Mouse (Mus musculus): ENCODE results near the gene Pam. TPM values are rescaled to one million over a fixed set of nuclear protein-coding genes. Genes with fewer than 3 reads are reported as not detected.

Pam gene
- polyA plus RNA-seq, 1 experiment from 2014 or later = 18.0 TPM

DNA sequence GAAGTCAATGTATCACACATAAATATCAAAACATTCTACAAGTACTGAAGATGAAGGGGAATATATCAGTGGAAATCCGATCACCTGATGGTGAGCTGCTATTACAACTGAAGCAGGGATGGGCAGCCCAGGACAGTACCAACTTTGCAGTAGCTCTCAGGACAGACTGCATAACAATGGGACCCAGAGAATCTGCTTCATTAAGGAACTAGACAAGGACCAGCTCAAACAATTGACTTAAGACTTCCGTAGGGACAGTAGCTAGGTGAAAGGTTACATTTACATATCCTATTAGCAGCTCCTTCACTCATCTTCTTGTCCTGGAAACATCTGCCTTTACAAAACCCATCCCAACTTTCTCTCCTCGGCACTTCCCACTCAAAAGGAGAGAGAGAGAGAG is 9.0 kb downstream of the Pam start:
- Histone ChIP-seq H3K4me3 (ENCODE audit: low read depth, low read length) (no peak overlapping the region), H3K27me3 (ENCODE audit: control insufficient read depth, insufficient read depth, low read length) (no peaks in the 10 kb centered on the region), H3K9me3 (ENCODE audit: control insufficient read depth, low read length) (no peaks in the 10 kb centered on the region), H3K27ac (replicated peaks; ENCODE audit: low read depth, low read length) (no peak overlapping the region), H3K9ac (ENCODE audit: low read length) (no peak overlapping the region), H3K4me2 (ENCODE audit: low read depth, severe bottlenecking) (no peak overlapping the region), H3K4me1 (ENCODE audit: control insufficient read depth, insufficient read depth, low read length) (0 out of 2 replicates have a peak, but pooled peaks cover 2% of the 10 kb centered on the region), H3K36me3 (ENCODE audit: control insufficient read depth, insufficient read depth, low read length) (no peaks in the 10 kb centered on the region)
- ATAC-seq (ENCODE audit: insufficient number of reproducible peaks, low FRiP score, low TSS enrichment, low read depth) (no peak), DNase-seq (ENCODE audit: low spot score) (no peak)
- 54% methylated on average over 3 of the region's 3 CpGs for WGBS

DNA sequence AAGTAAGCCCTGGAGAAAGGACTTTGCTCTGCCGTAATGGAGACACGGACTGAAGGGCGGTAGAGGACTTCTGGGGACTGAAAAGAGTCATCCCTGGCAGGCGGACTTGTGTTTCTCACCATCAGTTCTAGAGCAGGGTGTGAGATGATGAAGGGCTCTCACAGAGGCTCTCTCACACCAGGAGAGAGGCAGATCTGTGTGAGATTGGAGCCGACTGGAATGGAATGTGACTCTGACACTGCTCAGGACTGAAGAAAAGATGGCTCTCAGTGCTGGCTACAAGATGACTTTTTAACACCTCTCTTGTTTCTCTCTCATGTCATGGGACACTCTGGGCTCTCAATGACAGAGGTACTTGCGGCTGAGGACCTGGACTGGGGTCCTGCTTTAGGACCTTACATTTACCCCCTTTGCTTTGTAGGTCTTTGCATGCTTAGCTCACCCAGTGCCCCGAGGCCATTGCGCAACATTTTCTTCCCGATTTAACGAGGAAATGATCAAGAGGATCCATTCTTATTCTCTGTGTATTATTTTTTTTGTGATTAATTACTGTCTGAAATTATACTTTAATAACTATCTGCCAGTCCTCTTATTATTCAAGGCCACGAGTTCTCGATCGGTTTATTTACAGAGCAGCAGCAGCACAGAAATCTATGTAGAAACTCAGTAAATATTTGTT is 10.7 kb downstream of the Pam start:
- no peak for DNase-seq (ENCODE audit: low spot score)
- no peak for ATAC-seq (ENCODE audit: insufficient number of reproducible peaks, low FRiP score, low TSS enrichment, low read depth)
- no peak overlapping the region for H3K4me2 ChIP-seq (ENCODE audit: low read depth, severe bottlenecking)
- no peaks in the 10 kb centered on the region for H3K36me3 ChIP-seq (ENCODE audit: control insufficient read depth, insufficient read depth, low read length)
- H3K9me3 ChIP-seq (ENCODE audit: control insufficient read depth, low read length) = no peaks in the 10 kb centered on the region
- H3K27ac ChIP-seq (replicated peaks; ENCODE audit: low read depth, low read length) = no peak overlapping the region
- 0 out of 2 replicates have a peak, but pooled peaks cover 2% of the 10 kb centered on the region for H3K4me1 ChIP-seq (ENCODE audit: control insufficient read depth, insufficient read depth, low read length)
- no peak overlapping the region for H3K9ac ChIP-seq (ENCODE audit: low read length)
- no peak overlapping the region for H3K4me3 ChIP-seq (ENCODE audit: low read depth, low read length)
- H3K27me3 ChIP-seq (ENCODE audit: control insufficient read depth, insufficient read depth, low read length) = no peaks in the 10 kb centered on the region
- 61% methylated on average over 13 of the region's 13 CpGs for WGBS

DNA sequence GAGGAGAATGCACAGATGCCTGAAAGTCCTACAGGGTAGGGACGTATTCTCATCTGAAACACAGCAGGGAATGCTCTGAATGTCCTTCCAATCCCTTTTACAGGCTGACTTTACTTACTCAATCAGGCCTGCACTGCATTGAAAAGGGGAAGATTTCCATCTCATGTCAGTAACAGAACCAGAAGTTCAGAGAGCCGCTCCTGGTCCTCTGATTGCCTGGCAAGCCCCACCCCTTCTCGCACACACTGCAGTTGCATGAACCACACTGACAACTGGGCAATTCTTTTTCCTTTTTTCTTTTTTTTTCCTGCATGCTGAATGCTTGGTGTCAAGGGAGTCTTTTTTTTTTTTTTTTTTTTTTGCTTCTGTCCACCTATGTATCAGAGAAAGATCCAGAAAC is 11.9 kb downstream of the Pam start:
- 0 out of 2 replicates have a peak, but pooled peaks cover 2% of the 10 kb centered on the region for H3K4me1 ChIP-seq (ENCODE audit: control insufficient read depth, insufficient read depth, low read length)
- DNase-seq (ENCODE audit: low spot score) (no peak), ATAC-seq (ENCODE audit: insufficient number of reproducible peaks, low FRiP score, low TSS enrichment, low read depth) (no peak)
- 56% methylated on average over 3 of the region's 3 CpGs for WGBS
- no peaks in the 10 kb centered on the region for H3K27me3 ChIP-seq (ENCODE audit: control insufficient read depth, insufficient read depth, low read length)
- no peak overlapping the region for H3K9ac ChIP-seq (ENCODE audit: low read length)
- H3K4me2 ChIP-seq (ENCODE audit: low read depth, severe bottlenecking) = no peak overlapping the region
- H3K4me3 ChIP-seq (ENCODE audit: low read depth, low read length) = no peak overlapping the region
- H3K27ac ChIP-seq (replicated peaks; ENCODE audit: low read depth, low read length) = no peak overlapping the region
- H3K9me3 ChIP-seq (ENCODE audit: control insufficient read depth, low read length) = no peaks in the 10 kb centered on the region
- no peaks in the 10 kb centered on the region for H3K36me3 ChIP-seq (ENCODE audit: control insufficient read depth, insufficient read depth, low read length)

DNA sequence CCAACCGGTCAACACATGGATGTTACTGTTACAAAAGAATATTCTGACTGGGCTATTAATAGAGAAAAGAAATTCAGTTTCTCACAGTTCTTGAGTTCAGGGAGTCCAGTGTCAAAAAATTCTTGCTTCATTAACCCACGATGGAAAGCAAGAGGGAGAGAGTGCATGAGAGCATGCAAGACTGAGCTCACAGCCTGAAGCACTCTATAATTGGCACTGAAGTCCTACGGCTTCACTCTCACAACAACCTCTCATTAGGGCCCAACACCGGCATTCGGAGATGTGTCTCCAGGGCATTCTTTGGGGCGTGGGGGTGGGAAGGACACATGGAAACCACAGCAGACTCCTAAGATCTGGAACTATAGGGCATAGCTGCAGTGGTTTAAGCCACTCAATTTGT is 12.5 kb downstream of the Pam start:
- WGBS = 59% methylated on average over 6 of the region's 6 CpGs
- H3K4me1 ChIP-seq (ENCODE audit: control insufficient read depth, insufficient read depth, low read length) = 0 out of 2 replicates have a peak, but pooled peaks cover 2% of the 10 kb centered on the region
- H3K27me3 ChIP-seq (ENCODE audit: control insufficient read depth, insufficient read depth, low read length) = no peaks in the 10 kb centered on the region
- H3K36me3 ChIP-seq (ENCODE audit: control insufficient read depth, insufficient read depth, low read length) = no peaks in the 10 kb centered on the region
- ATAC-seq (ENCODE audit: insufficient number of reproducible peaks, low FRiP score, low TSS enrichment, low read depth) (no peak), DNase-seq (ENCODE audit: low spot score) (no peak)
- H3K9me3 ChIP-seq (ENCODE audit: control insufficient read depth, low read length) = no peaks in the 10 kb centered on the region
- no peak overlapping the region for H3K27ac ChIP-seq (replicated peaks; ENCODE audit: low read depth, low read length)
- no peak overlapping the region for H3K4me3 ChIP-seq (ENCODE audit: low read depth, low read length)
- no peak overlapping the region for H3K4me2 ChIP-seq (ENCODE audit: low read depth, severe bottlenecking)
- H3K9ac ChIP-seq (ENCODE audit: low read length) = no peak overlapping the region

DNA sequence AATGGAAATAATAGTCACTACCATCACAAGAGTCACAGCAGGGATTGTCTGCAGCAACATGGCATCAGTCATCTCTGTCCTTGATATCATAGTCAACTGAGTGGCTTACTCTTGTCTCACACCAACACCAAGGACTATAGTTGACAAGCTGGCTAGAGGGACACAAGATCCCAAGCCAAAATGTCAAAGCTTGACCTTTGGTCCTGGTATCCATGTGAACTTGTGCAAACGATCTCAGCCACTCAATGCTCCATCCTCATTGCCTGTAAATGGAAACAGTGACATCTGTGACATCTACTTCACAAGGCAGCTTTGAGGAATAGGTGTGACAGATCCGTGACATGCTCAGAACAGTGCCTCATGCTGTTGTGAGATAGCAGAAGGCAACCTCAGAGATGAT is 15.0 kb downstream of the Pam start:
- H3K4me3 ChIP-seq (ENCODE audit: low read depth, low read length) = no peak overlapping the region
- H3K9me3 ChIP-seq (ENCODE audit: control insufficient read depth, low read length) = no peaks in the 10 kb centered on the region
- H3K9ac ChIP-seq (ENCODE audit: low read length) = no peak overlapping the region
- H3K27ac ChIP-seq (replicated peaks; ENCODE audit: low read depth, low read length) = no peak overlapping the region
- 66% methylated on average over 2 of the region's 2 CpGs for WGBS
- H3K27me3 ChIP-seq (ENCODE audit: control insufficient read depth, insufficient read depth, low read length) = no peaks in the 10 kb centered on the region
- ATAC-seq (ENCODE audit: insufficient number of reproducible peaks, low FRiP score, low TSS enrichment, low read depth) (no peak), DNase-seq (ENCODE audit: low spot score) (no peak)
- no peaks in the 10 kb centered on the region for H3K36me3 ChIP-seq (ENCODE audit: control insufficient read depth, insufficient read depth, low read length)
- H3K4me2 ChIP-seq (ENCODE audit: low read depth, severe bottlenecking) = no peak overlapping the region
- no peaks in the 10 kb centered on the region for H3K4me1 ChIP-seq (ENCODE audit: control insufficient read depth, insufficient read depth, low read length)

DNA sequence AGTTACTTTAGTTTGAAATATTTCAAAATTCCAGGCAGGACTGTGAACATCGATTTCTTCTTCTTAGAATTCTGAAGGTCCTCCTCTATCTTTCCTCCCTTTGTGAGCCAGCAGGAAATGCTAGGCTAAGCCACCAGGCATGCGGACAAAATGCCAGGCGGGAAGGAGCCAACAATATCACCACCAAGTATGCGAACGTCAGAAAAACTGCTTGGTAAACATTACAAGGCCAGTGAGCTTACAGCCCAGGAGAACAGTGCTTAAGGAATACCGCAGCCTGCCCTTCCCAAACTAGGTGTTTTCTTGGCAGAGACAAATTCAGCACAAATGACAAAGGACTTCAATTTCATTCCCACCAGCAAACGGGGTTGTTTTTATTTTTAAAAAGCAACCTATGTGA is 15.8 kb downstream of the Pam start:
- Histone ChIP-seq H3K9ac (ENCODE audit: low read length) (no peak overlapping the region), H3K4me1 (ENCODE audit: control insufficient read depth, insufficient read depth, low read length) (no peaks in the 10 kb centered on the region), H3K4me2 (ENCODE audit: low read depth, severe bottlenecking) (no peak overlapping the region), H3K4me3 (ENCODE audit: low read depth, low read length) (no peak overlapping the region), H3K27me3 (ENCODE audit: control insufficient read depth, insufficient read depth, low read length) (no peaks in the 10 kb centered on the region), H3K27ac (replicated peaks; ENCODE audit: low read depth, low read length) (no peak overlapping the region), H3K9me3 (ENCODE audit: control insufficient read depth, low read length) (no peaks in the 10 kb centered on the region), H3K36me3 (ENCODE audit: control insufficient read depth, insufficient read depth, low read length) (no peaks in the 10 kb centered on the region)
- no peak for ATAC-seq (ENCODE audit: insufficient number of reproducible peaks, low FRiP score, low TSS enrichment, low read depth)
- 80% methylated on average over 7 of the region's 7 CpGs for WGBS
- no peak for DNase-seq (ENCODE audit: low spot score)

DNA sequence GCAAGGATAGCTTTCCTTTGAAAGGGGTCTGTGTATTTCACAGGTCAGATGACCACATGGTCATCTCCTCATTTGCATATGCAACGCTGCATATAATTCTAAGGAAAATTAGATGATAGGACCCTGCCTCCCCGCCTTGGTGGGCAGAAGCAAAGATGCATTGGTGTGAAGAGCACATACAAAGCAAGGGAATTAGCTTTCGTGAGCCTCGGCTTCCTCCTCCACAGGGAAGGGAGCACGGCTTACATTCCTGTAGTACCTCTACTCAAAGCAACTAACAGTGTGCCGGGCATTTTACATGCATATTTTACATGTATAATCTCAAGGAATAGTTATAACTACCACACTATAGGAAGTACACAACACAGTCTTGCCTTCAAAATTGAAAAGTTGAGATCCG is 16.7 kb downstream of the Pam start:
- H3K4me3 ChIP-seq (ENCODE audit: low read depth, low read length) = no peak overlapping the region
- ATAC-seq (ENCODE audit: insufficient number of reproducible peaks, low FRiP score, low TSS enrichment, low read depth) = no peak
- 88% methylated on average over 7 of the region's 7 CpGs for WGBS
- no peaks in the 10 kb centered on the region for H3K27me3 ChIP-seq (ENCODE audit: control insufficient read depth, insufficient read depth, low read length)
- H3K36me3 ChIP-seq (ENCODE audit: control insufficient read depth, insufficient read depth, low read length) = no peaks in the 10 kb centered on the region
- DNase-seq (ENCODE audit: low spot score) = no peak
- no peak overlapping the region for H3K4me2 ChIP-seq (ENCODE audit: low read depth, severe bottlenecking)
- H3K9me3 ChIP-seq (ENCODE audit: control insufficient read depth, low read length) = no peaks in the 10 kb centered on the region
- H3K4me1 ChIP-seq (ENCODE audit: control insufficient read depth, insufficient read depth, low read length) = no peaks in the 10 kb centered on the region
- H3K9ac ChIP-seq (ENCODE audit: low read length) = no peak overlapping the region
- H3K27ac ChIP-seq (replicated peaks; ENCODE audit: low read depth, low read length) = no peak overlapping the region

DNA sequence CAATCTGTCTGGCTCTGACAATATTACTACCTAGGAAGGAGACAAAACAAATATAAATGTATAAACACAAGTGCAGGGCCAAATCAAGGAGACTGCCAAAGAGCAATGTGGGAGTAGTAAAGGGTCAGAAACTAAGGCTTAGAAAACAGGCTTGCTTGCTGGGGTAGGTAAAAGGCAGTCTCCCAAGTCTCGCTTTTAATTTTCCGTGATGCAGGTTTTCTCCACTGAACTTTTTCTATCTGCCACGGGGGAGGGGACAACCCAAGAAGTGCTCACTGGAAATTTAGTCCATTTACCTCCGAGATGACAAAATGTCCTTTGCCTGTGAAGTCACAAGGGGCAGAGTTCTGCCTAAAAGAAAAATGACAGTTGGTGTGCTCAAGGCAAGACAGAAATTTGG is 21.6 kb downstream of the Pam start:
- H3K27ac ChIP-seq (replicated peaks; ENCODE audit: low read depth, low read length) = no peak overlapping the region
- no peak overlapping the region for H3K4me3 ChIP-seq (ENCODE audit: low read depth, low read length)
- no peaks in the 10 kb centered on the region for H3K36me3 ChIP-seq (ENCODE audit: control insufficient read depth, insufficient read depth, low read length)
- H3K9me3 ChIP-seq (ENCODE audit: control insufficient read depth, low read length) = no peaks in the 10 kb centered on the region
- 74% methylated on average over 4 of the region's 4 CpGs for WGBS
- H3K27me3 ChIP-seq (ENCODE audit: control insufficient read depth, insufficient read depth, low read length) = no peaks in the 10 kb centered on the region
- H3K9ac ChIP-seq (ENCODE audit: low read length) = no peak overlapping the region
- no peaks in the 10 kb centered on the region for H3K4me1 ChIP-seq (ENCODE audit: control insufficient read depth, insufficient read depth, low read length)
- H3K4me2 ChIP-seq (ENCODE audit: low read depth, severe bottlenecking) = no peak overlapping the region
- ATAC-seq (ENCODE audit: insufficient number of reproducible peaks, low FRiP score, low TSS enrichment, low read depth) (no peak), DNase-seq (ENCODE audit: low spot score) (no peak)

DNA sequence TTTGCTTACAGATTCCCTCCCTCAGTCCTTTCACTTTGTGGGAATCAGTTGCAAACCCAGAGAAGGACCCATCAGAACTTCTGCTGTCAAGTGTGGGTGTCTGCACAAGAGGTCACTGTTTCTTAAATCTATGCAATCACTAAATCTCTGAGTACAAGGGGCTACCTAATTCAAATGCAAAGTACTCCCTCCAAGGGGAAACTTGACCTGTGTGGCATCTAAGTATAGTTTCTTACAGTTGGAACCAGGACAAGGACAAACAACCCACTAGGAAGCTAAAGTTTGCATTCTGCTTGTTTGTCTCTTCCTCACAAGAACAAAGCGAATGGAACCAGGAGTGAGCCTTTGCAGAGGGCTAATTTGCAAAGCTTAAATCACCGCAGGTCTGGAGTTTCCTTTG is 22.3 kb downstream of the Pam start:
- Histone ChIP-seq H3K4me2 (ENCODE audit: low read depth, severe bottlenecking) (no peak overlapping the region), H3K9ac (ENCODE audit: low read length) (no peak overlapping the region), H3K4me1 (ENCODE audit: control insufficient read depth, insufficient read depth, low read length) (no peaks in the 10 kb centered on the region), H3K36me3 (ENCODE audit: control insufficient read depth, insufficient read depth, low read length) (no peaks in the 10 kb centered on the region), H3K27me3 (ENCODE audit: control insufficient read depth, insufficient read depth, low read length) (no peaks in the 10 kb centered on the region), H3K9me3 (ENCODE audit: control insufficient read depth, low read length) (no peaks in the 10 kb centered on the region), H3K4me3 (ENCODE audit: low read depth, low read length) (no peak overlapping the region), H3K27ac (replicated peaks; ENCODE audit: low read depth, low read length) (no peak overlapping the region)
- 42% methylated on average over 2 of the region's 2 CpGs for WGBS
- DNase-seq (ENCODE audit: low spot score) (no peak), ATAC-seq (ENCODE audit: insufficient number of reproducible peaks, low FRiP score, low TSS enrichment, low read depth) (no peak)
